Mouse (Mus musculus): ENCODE measurements around the gene Ranbp1. TPM values are rescaled to one million over a fixed set of nuclear protein-coding genes. Genes with fewer than 3 reads are reported as not detected.
A peak's percentile ranks its signal among the peaks of the same experiment; 100 is the strongest.
"Not testable (repeated sequence)": the region's sequence is repeated elsewhere in the genome, so short reads cannot be mapped to it uniquely, and the experiment has no call there.

Gene Ranbp1
- total and polyA plus RNA-seq, 2 experiments from 2014 or later: 110 to 426 TPM

DNA sequence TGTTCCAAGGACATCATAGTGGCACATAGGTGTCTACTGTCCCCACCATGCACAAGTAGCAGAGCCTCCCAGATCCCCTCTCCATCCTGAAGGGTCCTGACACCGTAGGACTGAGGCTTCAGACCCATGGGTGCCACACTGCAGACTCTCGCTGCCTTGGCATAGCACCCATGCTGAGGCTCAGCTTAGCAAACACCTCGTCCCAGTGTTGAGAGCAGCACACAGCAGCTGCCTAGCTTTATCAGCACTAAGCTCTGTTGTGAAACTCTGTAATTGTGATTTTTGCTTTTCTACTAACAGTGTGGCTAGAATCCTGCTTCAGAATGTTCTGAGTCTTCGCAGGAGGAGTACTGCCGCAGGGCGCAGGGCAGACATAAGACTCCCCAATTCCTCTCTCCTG, 50.7 kb downstream of the Ranbp1 start:
- H3K9me3 ChIP-seq (ENCODE audit: low read length): no peaks in the 10 kb centered on the region
- no peak for TF ChIP-seq CTCF (IDR thresholded peaks at IDR 0.05; ENCODE audit: low read depth)
- H3K4me1 ChIP-seq (ENCODE audit: insufficient read depth, low read length): peaks cover 7% of the 10 kb centered on the region
- no peak overlapping the region for H3K27ac ChIP-seq
- no peak overlapping the region for H3K4me2 ChIP-seq (ENCODE audit: low read depth, low read length)
- no peak overlapping the region for H3K4me3 ChIP-seq (ENCODE audit: low read length)
- no peaks in the 10 kb centered on the region for H3K27me3 ChIP-seq (ENCODE audit: insufficient read depth, low read length)
- DNase-seq (ENCODE audit: low spot score) (no peak), ATAC-seq (no peak)
- 75% methylated on average over 6 of the region's 6 CpGs for WGBS
- H3K36me3 ChIP-seq (ENCODE audit: insufficient read depth, low read length): no peaks in the 10 kb centered on the region
- no peak overlapping the region for H3K9ac ChIP-seq (replicated peaks; ENCODE audit: low read length)

GRCm38 (mm10) chr16:18195561-18195960, 53.0 kb downstream of the Ranbp1 start:
- WGBS: 33% methylated on average over 3 of the region's 3 CpGs

DNA sequence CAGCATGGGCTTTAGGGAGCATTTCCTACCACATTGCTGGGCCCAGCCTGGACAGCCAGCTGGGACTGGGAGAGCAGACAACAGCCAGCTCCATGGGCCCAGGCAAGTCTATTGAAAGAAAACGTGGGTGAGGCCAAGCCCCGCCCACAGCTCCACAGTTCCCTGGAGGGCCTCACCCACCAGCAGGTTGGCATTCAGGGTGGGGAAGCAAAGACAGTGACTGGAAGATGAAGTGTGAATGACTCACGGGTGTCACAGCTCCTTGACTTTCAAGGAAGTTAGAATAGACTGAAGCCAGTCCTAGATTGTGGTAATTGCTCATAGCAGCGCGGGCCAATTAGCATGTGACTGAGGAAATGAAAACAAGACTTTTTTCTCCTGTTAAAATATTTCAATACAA, 53.5 kb downstream of the Ranbp1 start:
- Histone ChIP-seq H3K4me1 (ENCODE audit: insufficient read depth, low read length) (peaks cover 7% of the 10 kb centered on the region), H3K36me3 (ENCODE audit: insufficient read depth, low read length) (no peaks in the 10 kb centered on the region), H3K9me3 (ENCODE audit: low read length) (no peaks in the 10 kb centered on the region), H3K4me2 (ENCODE audit: low read depth, low read length) (no peak overlapping the region), H3K27me3 (ENCODE audit: insufficient read depth, low read length) (no peaks in the 10 kb centered on the region), H3K9ac (replicated peaks; ENCODE audit: low read length) (no peak overlapping the region), H3K27ac (no peak overlapping the region), H3K4me3 (ENCODE audit: low read length) (no peak overlapping the region)
- WGBS: 44% methylated on average over 5 of the region's 5 CpGs
- TF ChIP-seq CTCF (IDR thresholded peaks at IDR 0.05; ENCODE audit: low read depth): no peak
- DNase-seq (ENCODE audit: low spot score) (no peak), ATAC-seq (no peak)

More at GRCm38 (mm10) chr16:18195561-18195960, 53.0 kb downstream of the Ranbp1 start:
- not testable (repeated sequence) for ATAC-seq; H3K4me3 ChIP-seq (ENCODE audit: low read length); H3K36me3 ChIP-seq (ENCODE audit: insufficient read depth, low read length); H3K27me3 ChIP-seq (ENCODE audit: insufficient read depth, low read length); H3K9ac ChIP-seq (replicated peaks; ENCODE audit: low read length); H3K9me3 ChIP-seq (ENCODE audit: low read length); H3K4me2 ChIP-seq (ENCODE audit: low read depth, low read length); DNase-seq (ENCODE audit: low spot score); H3K27ac ChIP-seq; H3K4me1 ChIP-seq (ENCODE audit: insufficient read depth, low read length)

DNA sequence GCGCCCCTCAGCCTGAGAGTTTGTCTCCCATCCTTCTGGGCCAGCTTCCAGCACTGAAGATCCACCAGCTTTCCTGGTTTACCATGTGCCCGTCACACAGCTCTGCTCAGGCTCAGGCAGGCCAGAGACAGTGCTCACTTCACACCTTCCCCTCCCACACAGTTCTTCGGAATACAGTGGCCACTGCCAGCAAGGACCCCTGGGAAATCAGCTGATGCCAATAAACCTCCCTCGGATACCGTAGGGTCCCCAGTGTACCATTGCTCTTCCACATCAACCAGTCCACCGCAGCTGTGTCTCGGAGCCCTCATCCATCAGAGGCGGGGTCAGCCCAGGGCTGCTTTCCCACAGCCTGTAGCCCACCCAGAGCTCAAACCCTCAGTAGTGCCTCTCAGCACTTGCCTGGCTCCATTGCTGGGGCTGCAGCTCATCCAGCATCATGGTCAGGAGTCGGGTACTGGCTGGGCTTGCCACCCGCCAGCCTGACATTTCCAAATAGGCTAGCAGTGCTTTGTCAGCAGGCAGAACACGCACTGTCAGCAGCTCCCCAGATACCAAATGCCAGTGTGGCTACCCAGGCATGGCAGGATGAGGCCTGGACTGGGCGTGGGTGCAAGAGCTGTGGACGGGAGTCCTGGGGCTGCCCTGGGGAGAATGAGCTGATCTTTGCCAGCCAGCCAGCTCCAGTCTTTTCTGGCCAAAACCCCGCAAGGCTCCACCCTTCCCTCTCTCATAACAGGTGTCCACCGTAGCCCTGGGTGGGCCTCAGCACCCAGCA, 54.1 kb downstream of the Ranbp1 start:
- no peaks in the 10 kb centered on the region for H3K9me3 ChIP-seq (ENCODE audit: low read length)
- H3K4me1 ChIP-seq (ENCODE audit: insufficient read depth, low read length): peaks cover 7% of the 10 kb centered on the region
- 35% methylated on average over 15 of the region's 15 CpGs for WGBS
- no peak overlapping the region for H3K4me2 ChIP-seq (ENCODE audit: low read depth, low read length)
- ATAC-seq: peak; percentile 63
- no peak overlapping the region for H3K4me3 ChIP-seq (ENCODE audit: low read length)
- no peaks in the 10 kb centered on the region for H3K36me3 ChIP-seq (ENCODE audit: insufficient read depth, low read length)
- no peaks in the 10 kb centered on the region for H3K27me3 ChIP-seq (ENCODE audit: insufficient read depth, low read length)
- DNase-seq (ENCODE audit: low spot score): peak; percentile 45
- no peak overlapping the region for H3K9ac ChIP-seq (replicated peaks; ENCODE audit: low read length)
- H3K27ac ChIP-seq: no peak overlapping the region
- no peak for TF ChIP-seq CTCF (IDR thresholded peaks at IDR 0.05; ENCODE audit: low read depth)

DNA sequence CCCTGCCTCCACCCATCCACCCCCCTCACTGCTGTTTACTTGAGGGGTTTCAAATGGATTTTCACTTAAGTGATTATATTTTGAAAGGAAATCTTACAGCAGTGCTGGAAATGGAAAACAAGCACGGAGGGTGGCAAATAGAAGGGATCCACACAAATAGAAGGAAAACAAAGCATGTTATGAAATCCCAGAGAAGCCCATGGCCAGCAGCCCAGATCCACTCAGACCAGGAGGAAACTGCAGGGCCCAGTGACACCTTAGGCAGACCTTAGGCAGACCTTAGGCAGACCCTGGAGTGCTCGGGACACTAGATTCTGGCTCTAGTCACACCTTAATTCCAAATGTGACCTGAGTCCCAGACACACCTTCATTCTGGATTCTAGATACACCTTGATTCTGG, 57.5 kb downstream of the Ranbp1 start:
- H3K27ac ChIP-seq: no peak overlapping the region
- WGBS: 66% methylated on average over 2 of the region's 2 CpGs
- DNase-seq (ENCODE audit: low spot score) (no peak), ATAC-seq (no peak)
- H3K9me3 ChIP-seq (ENCODE audit: low read length): no peaks in the 10 kb centered on the region
- H3K4me1 ChIP-seq (ENCODE audit: insufficient read depth, low read length): peaks cover 7% of the 10 kb centered on the region
- TF ChIP-seq CTCF (IDR thresholded peaks at IDR 0.05; ENCODE audit: low read depth): no peak
- no peak overlapping the region for H3K4me2 ChIP-seq (ENCODE audit: low read depth, low read length)
- H3K9ac ChIP-seq (replicated peaks; ENCODE audit: low read length): no peak overlapping the region
- no peak overlapping the region for H3K4me3 ChIP-seq (ENCODE audit: low read length)
- H3K27me3 ChIP-seq (ENCODE audit: insufficient read depth, low read length): no peaks in the 10 kb centered on the region
- H3K36me3 ChIP-seq (ENCODE audit: insufficient read depth, low read length): no peaks in the 10 kb centered on the region

MicroRNA genes within 50 kb of the gene (microRNA counts, 519-probe panel; counts per million panel counts)
- 1,630 counts per million, percentile 20 among the panel's probes with 10 or more counts for microRNA mmu-miR-1306

Small RNAs within 50 kb of the gene (microRNA-seq; reads per million reads assigned to microRNA genes)
- gene Gm24572 (0.35 to 1.1 reads per million in 2 experiments), gene Mir1306 (127 to 158 reads per million in 2 experiments)

Other genes starting within 250 kb of the Ranbp1 start
- 59.5 and 74.4 TPM in 2 replicates for gene Dgcr6, start 195.9 kb downstream of the Ranbp1 start, total RNA-seq (2014; rRNA removed)
- gene Dgcr6, start 195.9 kb downstream of the Ranbp1 start, polyA plus RNA-seq (2015; fragmentation: Nextera tagmentation; extraction: Ambion mirVana): 169 and 173 TPM in 2 replicates
- gene Prodh, start 158.5 kb downstream of the Ranbp1 start, total RNA-seq (2014; rRNA removed): 10.6 and 16.7 TPM in 2 replicates
- gene Prodh, start 158.5 kb downstream of the Ranbp1 start, polyA plus RNA-seq (2015; fragmentation: Nextera tagmentation; extraction: Ambion mirVana): 7.4 and 8.7 TPM in 2 replicates
- 38.2 and 55.7 TPM in 2 replicates for gene Rtn4r, start 121.1 kb downstream of the Ranbp1 start, total RNA-seq (2014; rRNA removed)
- 20.4 and 23.1 TPM in 2 replicates for gene Rtn4r, start 121.1 kb downstream of the Ranbp1 start, polyA plus RNA-seq (2015; fragmentation: Nextera tagmentation; extraction: Ambion mirVana)
- gene Ccdc188, start 30.9 kb downstream of the Ranbp1 start, total RNA-seq (2014; rRNA removed): not detected in 2 replicates
- gene Ccdc188, start 30.9 kb downstream of the Ranbp1 start, polyA plus RNA-seq (2015; fragmentation: Nextera tagmentation; extraction: Ambion mirVana): not detected in 2 replicates
- 32.0 and 34.0 TPM in 2 replicates for gene Zdhhc8, start 13.6 kb downstream of the Ranbp1 start, total RNA-seq (2014; rRNA removed)
- gene Zdhhc8, start 13.6 kb downstream of the Ranbp1 start, polyA plus RNA-seq (2015; fragmentation: Nextera tagmentation; extraction: Ambion mirVana): 13.3 and 14.5 TPM in 2 replicates
- gene Trmt2a, start 53 bp downstream of the Ranbp1 start, total RNA-seq (2014; rRNA removed): 61.4 and 65.1 TPM in 2 replicates
- 60.9 and 67.8 TPM in 2 replicates for gene Trmt2a, start 53 bp downstream of the Ranbp1 start, polyA plus RNA-seq (2015; fragmentation: Nextera tagmentation; extraction: Ambion mirVana)
- gene Gm49776, start 9.6 kb upstream of the Ranbp1 start, total RNA-seq (2014; rRNA removed): not detected in 2 replicates
- 1.1 and 3.1 TPM in 2 replicates for gene Gm49776, start 9.6 kb upstream of the Ranbp1 start, polyA plus RNA-seq (2015; fragmentation: Nextera tagmentation; extraction: Ambion mirVana)
- 39.9 and 43.4 TPM in 2 replicates for gene Dgcr8, start 40.5 kb upstream of the Ranbp1 start, total RNA-seq (2014; rRNA removed)
- 19.1 and 20.8 TPM in 2 replicates for gene Dgcr8, start 40.5 kb upstream of the Ranbp1 start, polyA plus RNA-seq (2015; fragmentation: Nextera tagmentation; extraction: Ambion mirVana)
- 43.5 and 63.3 TPM in 2 replicates for gene Tango2, start 99.4 kb upstream of the Ranbp1 start, total RNA-seq (2014; rRNA removed)
- 95.6 and 99.2 TPM in 2 replicates for gene Tango2, start 99.4 kb upstream of the Ranbp1 start, polyA plus RNA-seq (2015; fragmentation: Nextera tagmentation; extraction: Ambion mirVana)
- 168 and 180 TPM in 2 replicates for gene Arvcf, start 99.5 kb upstream of the Ranbp1 start, total RNA-seq (2014; rRNA removed)
- 46.3 and 48.9 TPM in 2 replicates for gene Arvcf, start 99.5 kb upstream of the Ranbp1 start, polyA plus RNA-seq (2015; fragmentation: Nextera tagmentation; extraction: Ambion mirVana)
- gene Txnrd2, start 177.7 kb upstream of the Ranbp1 start, total RNA-seq (2014; rRNA removed): 17.9 and 23.1 TPM in 2 replicates
- 37.6 and 41.8 TPM in 2 replicates for gene Txnrd2, start 177.7 kb upstream of the Ranbp1 start, polyA plus RNA-seq (2015; fragmentation: Nextera tagmentation; extraction: Ambion mirVana)
- 82.8 and 88.9 TPM in 2 replicates for gene Comt, start 178.1 kb upstream of the Ranbp1 start, total RNA-seq (2014; rRNA removed)
- gene Comt, start 178.1 kb upstream of the Ranbp1 start, polyA plus RNA-seq (2015; fragmentation: Nextera tagmentation; extraction: Ambion mirVana): 94.3 and 102 TPM in 2 replicates
- gene Gnb1l, start 250.0 kb upstream of the Ranbp1 start, total RNA-seq (2014; rRNA removed): 9.6 and 10.5 TPM in 2 replicates
- gene Gnb1l, start 250.0 kb upstream of the Ranbp1 start, polyA plus RNA-seq (2015; fragmentation: Nextera tagmentation; extraction: Ambion mirVana): 16.9 and 18.0 TPM in 2 replicates

Data from hindbrain, postnatal 0 days (tissue).